Mouse (Mus musculus) MEL (cell line): ENCODE measurements around the gene Nat8.
"Not testable (repeated sequence)": the region's sequence is repeated elsewhere in the genome, so short reads cannot be mapped to it uniquely, and the experiment has no call there.

Source experiments
- CHD2 ChIP-seq: IDR thresholded peaks from 2 replicates; pipeline ENCODE4 v1.6.1; 2011; ENCODE audit warnings: low read length, improper control_type of control experiment
- EP300 ChIP-seq, 2 experiments: IDR thresholded peaks; 2 replicates each; pipeline ENCODE4 v1.6.1; 2011; ENCODE audit warnings: improper control_type of control experiment in 2 of 2, low read length in 2 of 2, low read depth in 1 of 2, mild to moderate bottlenecking in 1 of 2
- GATA1 ChIP-seq: IDR thresholded peaks from 2 replicates; pipeline ENCODE4 v1.6.1; 2011; ENCODE audit warnings: low read depth, low read length, improper control_type of control experiment

- not testable (repeated sequence) for TF ChIP-seq EP300 (IDR thresholded peaks at IDR 0.05; ENCODE audit: low read depth in 1 of 2, low read length in 2 of 2); CHD2; GATA1
These were observed 33.2 kb upstream of the Nat8 start for GRCm38 (mm10) chr6:85864900-85865639.
